8 mouse cellular contexts compared by ENCODE assay signal in the genomic region with DNA sequence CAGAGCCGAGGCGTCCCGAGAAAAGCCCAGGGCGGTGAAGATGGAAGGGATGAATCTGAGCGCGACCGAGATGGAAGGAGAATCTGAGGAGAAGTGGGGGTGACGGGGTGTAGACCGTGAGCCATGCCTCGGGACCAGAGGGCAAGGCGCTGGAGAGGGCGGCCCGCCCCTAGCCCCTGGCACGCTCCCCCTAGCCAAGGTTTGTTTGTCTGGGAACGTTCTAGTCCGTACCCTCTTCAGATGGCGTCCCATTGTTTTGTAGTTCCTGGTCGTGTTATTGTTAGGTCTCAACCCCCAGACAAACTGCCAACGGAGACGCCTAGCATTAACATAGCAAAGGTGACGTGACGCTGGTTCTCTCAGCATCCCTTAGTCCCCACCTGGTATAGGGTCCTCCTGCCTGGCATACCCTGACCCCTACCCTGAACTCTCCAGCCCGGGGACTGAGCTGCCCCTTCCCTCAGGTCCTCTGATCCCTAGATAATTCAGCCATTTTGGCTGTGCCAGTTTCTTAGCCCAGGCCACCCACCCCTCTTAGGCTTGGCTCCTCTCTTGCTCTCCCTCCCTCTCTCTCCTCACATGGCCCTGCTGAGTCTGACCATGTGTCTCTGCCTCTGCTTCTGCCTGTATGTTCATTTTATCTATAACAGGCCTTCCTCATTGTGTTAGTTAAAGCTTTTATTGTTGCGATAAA. TPM values are rescaled to one million over a fixed set of nuclear protein-coding genes. Genes with fewer than 3 reads are reported as not detected.
DNase-seq lines count a peak whose midpoint lies in the region; ATAC-seq lines count a peak whose summit lies in the region.

No protein-coding gene starts in this region.

- H3K9ac ChIP-seq in hindbrain, embryonic 11.5 days (ENCODE audit: low read depth, low read length) = peak overlapping the region; percentile 86
- H3K9ac ChIP-seq in limb, embryonic 11.5 days (ENCODE audit: low read length) = peak overlapping the region; percentile 75
- H3K9ac ChIP-seq in neural tube, embryonic 12.5 days = peak overlapping the region; percentile 78

- DNase-seq in cerebellum, postnatal 4 days (ENCODE audit: low spot score in 2 of 2) = no peak
- peak; percentile 9 for DNase-seq in thymus, postnatal 0 days (ENCODE audit: low spot score)
- no peak for DNase-seq in thymus, postnatal 10 days (ENCODE audit: low spot score in 2 of 2)
- no peak for DNase-seq in hindbrain, embryonic 11.5 days (ENCODE audit: low spot score)
- DNase-seq in limb, embryonic 11.5 days (ENCODE audit: low spot score) = peak; percentile 76
- no peak for DNase-seq in ovary, postnatal 10 days (ENCODE audit: low spot score)

- peak overlapping the region; percentile 92 for H3K4me2 ChIP-seq in hindbrain, embryonic 11.5 days (replicated peaks; ENCODE audit: low read depth, low read length)
- peak overlapping the region; percentile 98 for H3K4me2 ChIP-seq in limb, embryonic 11.5 days (ENCODE audit: low read depth, severe bottlenecking)
- peak overlapping the region; percentile 93 for H3K4me2 ChIP-seq in neural tube, embryonic 12.5 days (replicated peaks)

- no peaks in the 10 kb centered on the region; the same call in 1 of the 2 replicates for H3K27me3 ChIP-seq in hindbrain, embryonic 11.5 days (ENCODE audit: control insufficient read depth, insufficient read depth, low read length)
- H3K27me3 ChIP-seq in limb, embryonic 11.5 days (ENCODE audit: control insufficient read depth, insufficient read depth, low read length) = peaks cover 6% of the 10 kb centered on the region
- H3K27me3 ChIP-seq in neural tube, embryonic 12.5 days (replicated peaks) = no peaks in the 10 kb centered on the region

- H3K4me1 ChIP-seq in hindbrain, embryonic 11.5 days (replicated peaks; ENCODE audit: control insufficient read depth, insufficient read depth, low read length) = no peaks in the 10 kb centered on the region; the same call in 1 of the 2 replicates
- H3K4me1 ChIP-seq in limb, embryonic 11.5 days (ENCODE audit: control insufficient read depth, insufficient read depth, low read length) = peaks cover 4% of the 10 kb centered on the region; the same call in 1 of the 2 replicates
- H3K4me1 ChIP-seq in neural tube, embryonic 12.5 days = no peaks in the 10 kb centered on the region

- WGBS in hindbrain, embryonic 11.5 days = 3% methylated on average over 22 of the region's 24 CpGs
- 3% methylated on average over 24 of the region's 24 CpGs for WGBS in limb, embryonic 11.5 days
- WGBS in neural tube, embryonic 12.5 days = 3% methylated on average over 23 of the region's 24 CpGs

- peak overlapping the region; percentile 54; the same call in 1 of the 2 replicates for H3K27ac ChIP-seq in hindbrain, embryonic 11.5 days (ENCODE audit: low read depth, low read length)
- H3K27ac ChIP-seq in limb, embryonic 11.5 days (replicated peaks; ENCODE audit: low read depth, low read length) = no peak overlapping the region
- no peak overlapping the region; the same call in 1 of the 2 replicates for H3K27ac ChIP-seq in neural tube, embryonic 12.5 days

- no peaks in the 10 kb centered on the region for H3K9me3 ChIP-seq in hindbrain, embryonic 11.5 days (ENCODE audit: control insufficient read depth, low read length)
- H3K9me3 ChIP-seq in limb, embryonic 11.5 days (ENCODE audit: control insufficient read depth, low read length) = no peaks in the 10 kb centered on the region
- H3K9me3 ChIP-seq in neural tube, embryonic 12.5 days = no peaks in the 10 kb centered on the region

- peak; percentile 57 for ATAC-seq in cerebellum, adult (ENCODE audit: insufficient number of reproducible peaks, low FRiP score, low TSS enrichment)
- peak; percentile 88 for ATAC-seq in hindbrain, embryonic 11.5 days (ENCODE audit: low FRiP score)
- peak; percentile 83 for ATAC-seq in limb, embryonic 11.5 days (ENCODE audit: insufficient number of reproducible peaks, low FRiP score, low TSS enrichment, low read depth)
- ATAC-seq in neural tube, embryonic 12.5 days (ENCODE audit: low FRiP score, low read depth) = peak; percentile 69

- peak overlapping the region; percentile 73 for H3K4me3 ChIP-seq in hindbrain, embryonic 11.5 days (ENCODE audit: low read depth, low read length)
- peak overlapping the region; percentile 60 for H3K4me3 ChIP-seq in limb, embryonic 11.5 days (ENCODE audit: low read depth, low read length)
- peak overlapping the region; percentile 70 for H3K4me3 ChIP-seq in neural tube, embryonic 12.5 days

- no peaks in the 10 kb centered on the region for H3K36me3 ChIP-seq in hindbrain, embryonic 11.5 days (ENCODE audit: control insufficient read depth, insufficient read depth, low read length)
- H3K36me3 ChIP-seq in limb, embryonic 11.5 days (ENCODE audit: control insufficient read depth, insufficient read depth, low read length) = no peaks in the 10 kb centered on the region
- H3K36me3 ChIP-seq in neural tube, embryonic 12.5 days = no peaks in the 10 kb centered on the region

RNA-seq across cellular contexts. Expression of gene Prkaa2, which starts 0.4 kb away (rescaled TPM):
- polyA plus RNA-seq in thymus, postnatal 0 days (2015; fragmentation: Nextera tagmentation; extraction: Ambion mirVana) = 0.77 and 0.94 TPM in 2 replicates
- 5.0 TPM in 2 replicates for polyA plus RNA-seq in hindbrain, embryonic 11.5 days (2014; fragmentation: Nextera tagmentation; extraction: Ambion mirVana)
- 0.58 and 0.72 TPM in 2 replicates for polyA plus RNA-seq in limb, embryonic 11.5 days (2014; fragmentation: Nextera tagmentation; extraction: Ambion mirVana)
- polyA plus RNA-seq in neural tube, embryonic 12.5 days (2016; fragmentation: Nextera tagmentation; extraction: Ambion mirVana) = 6.5 and 6.8 TPM in 2 replicates

RNA-seq across cellular contexts. Expression of gene Plpp3, which starts 47.0 kb away (rescaled TPM):
- 22.5 and 22.7 TPM in 2 replicates for polyA plus RNA-seq in thymus, postnatal 0 days (2015; fragmentation: Nextera tagmentation; extraction: Ambion mirVana)
- 51.1 and 52.7 TPM in 2 replicates for polyA plus RNA-seq in hindbrain, embryonic 11.5 days (2014; fragmentation: Nextera tagmentation; extraction: Ambion mirVana)
- polyA plus RNA-seq in limb, embryonic 11.5 days (2014; fragmentation: Nextera tagmentation; extraction: Ambion mirVana) = 76.1 and 81.8 TPM in 2 replicates
- 55.7 and 57.7 TPM in 2 replicates for polyA plus RNA-seq in neural tube, embryonic 12.5 days (2016; fragmentation: Nextera tagmentation; extraction: Ambion mirVana)

Comparison
In these comparisons a context has a peak if more than half of its experiments do, and no peak if none do; other contexts are left out.
1. DNase-seq: peak in thymus, postnatal 0 days (single experiment) and limb, embryonic 11.5 days (single experiment); none in cerebellum, postnatal 4 days (0 of 2), thymus, postnatal 10 days (0 of 2), hindbrain, embryonic 11.5 days (single experiment) and ovary, postnatal 10 days (single experiment).
2. Peak in every context shown above with its lines, with median percentiles within 50 percentile points of each other: ATAC-seq, H3K4me2 ChIP-seq, H3K4me3 ChIP-seq and H3K9ac ChIP-seq.